Comparison of ENCODE assay signal across 9 mouse cellular contexts in the genomic region with DNA sequence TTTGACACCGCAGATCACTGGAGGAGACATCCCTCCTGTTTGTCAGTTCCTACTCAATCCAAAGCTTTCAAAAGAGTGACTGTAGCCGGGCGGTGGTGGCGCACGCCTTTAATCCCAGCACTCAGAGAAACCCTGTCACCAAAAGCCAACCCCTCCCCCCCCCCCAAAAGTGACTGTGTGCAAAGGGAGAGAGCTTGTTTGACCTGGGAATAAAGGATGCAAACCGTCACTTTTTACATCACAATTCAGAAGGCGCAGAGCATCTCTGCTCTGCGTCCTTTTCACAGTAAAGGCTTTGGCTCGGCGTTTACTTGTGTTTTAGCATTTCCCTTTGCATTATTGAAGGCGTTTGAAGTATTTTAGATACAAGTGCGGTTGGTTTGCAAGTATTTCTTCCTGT. TPM values are rescaled to one million over a fixed set of nuclear protein-coding genes. Genes with fewer than 3 reads are reported as not detected.
DNase-seq lines count a peak whose midpoint lies in the region; ATAC-seq lines count a peak whose summit lies in the region.
"Had no signal": no experiment of that assay in that cellular context is flagged by ENCODE, and none has a peak within 500 bp of the region (broad histone marks: within the 10 kb centered on the region; RNA-seq: fewer than 3 reads in every experiment).

No protein-coding gene starts in this region.

- peaks cover 24% of the 10 kb centered on the region for H3K4me1 ChIP-seq in heart, embryonic 15.5 days (replicated peaks)
- peaks cover 11% of the 10 kb centered on the region for H3K4me1 ChIP-seq in hindbrain, embryonic 16.5 days (ENCODE audit: control insufficient read depth, insufficient read depth, low read depth, low read length)
- H3K4me1 ChIP-seq in midbrain, embryonic 16.5 days (ENCODE audit: control insufficient read depth, insufficient read depth, low read length): peaks cover 4% of the 10 kb centered on the region

- peak overlapping the region; percentile 39; the same call in 1 of the 2 replicates for H3K9ac ChIP-seq in heart, embryonic 15.5 days
- H3K9ac ChIP-seq in hindbrain, embryonic 16.5 days (ENCODE audit: low read depth, low read length): peak overlapping the region; percentile 52; the same call in 1 of the 2 replicates
- peak overlapping the region; percentile 50; the same call in 1 of the 2 replicates for H3K9ac ChIP-seq in midbrain, embryonic 16.5 days (ENCODE audit: low read depth, low read length)

- H3K27me3 ChIP-seq in heart, embryonic 15.5 days: no peaks in the 10 kb centered on the region
- peaks cover 4% of the 10 kb centered on the region for H3K27me3 ChIP-seq in hindbrain, embryonic 16.5 days (replicated peaks; ENCODE audit: control insufficient read depth, insufficient read depth, low read length)
- H3K27me3 ChIP-seq in midbrain, embryonic 16.5 days (ENCODE audit: control insufficient read depth, insufficient read depth, low read depth, low read length): peaks cover 6% of the 10 kb centered on the region; the same call in 1 of the 2 replicates

- H3K27ac ChIP-seq in heart, embryonic 15.5 days: 0 out of 2 replicates have a peak overlapping the region, but pooled peaks have one; percentile 51
- H3K27ac ChIP-seq in hindbrain, embryonic 16.5 days (ENCODE audit: low read depth, low read length): no peak overlapping the region
- H3K27ac ChIP-seq in midbrain, embryonic 16.5 days (ENCODE audit: low read length): no peak overlapping the region

- no peaks in the 10 kb centered on the region for H3K36me3 ChIP-seq in heart, embryonic 15.5 days
- H3K36me3 ChIP-seq in hindbrain, embryonic 16.5 days (ENCODE audit: control insufficient read depth, insufficient read depth, low read length): no peaks in the 10 kb centered on the region
- no peaks in the 10 kb centered on the region for H3K36me3 ChIP-seq in midbrain, embryonic 16.5 days (ENCODE audit: control insufficient read depth, insufficient read depth, low read length)

- peak overlapping the region; percentile 45 for H3K4me3 ChIP-seq in heart, embryonic 15.5 days
- H3K4me3 ChIP-seq in hindbrain, embryonic 16.5 days (ENCODE audit: low read length): peak overlapping the region; percentile 37
- H3K4me3 ChIP-seq in midbrain, embryonic 16.5 days (ENCODE audit: low read depth, low read length): peak overlapping the region; percentile 28

- no peak for ATAC-seq in heart, embryonic 15.5 days (replicated peaks; ENCODE audit: insufficient number of reproducible peaks, insufficient read depth, low FRiP score, low read depth)
- ATAC-seq in hindbrain, embryonic 16.5 days: no peak
- no peak for ATAC-seq in midbrain, embryonic 16.5 days
- no peak for ATAC-seq in inflammation-experienced regulatory T-cells, adult 6 months

- 17% methylated on average over 12 of the region's 12 CpGs for WGBS in heart, embryonic 15.5 days
- WGBS in hindbrain, embryonic 16.5 days: 8% methylated on average over 12 of the region's 12 CpGs
- 2% methylated on average over 12 of the region's 12 CpGs for WGBS in midbrain, embryonic 16.5 days

- H3K9me3 ChIP-seq in heart, embryonic 15.5 days (replicated peaks): no peaks in the 10 kb centered on the region
- no peaks in the 10 kb centered on the region for H3K9me3 ChIP-seq in hindbrain, embryonic 16.5 days (ENCODE audit: control insufficient read depth, low read length)
- H3K9me3 ChIP-seq in midbrain, embryonic 16.5 days (replicated peaks; ENCODE audit: control insufficient read depth, low read length, poor library complexity, severe bottlenecking): no peaks in the 10 kb centered on the region

- DNase-seq in heart, postnatal 4 days: no peak
- DNase-seq in ZHBTc4 (ENCODE audit: low read depth, low spot score): peak; percentile 97
- DNase-seq in left cerebral cortex, adult 18-20 months (ENCODE audit: low spot score in 2 of 2): no peak
- DNase-seq in cerebellum, adult 18-20 months: no peak

- peak overlapping the region; percentile 77 for H3K4me2 ChIP-seq in heart, embryonic 15.5 days
- H3K4me2 ChIP-seq in hindbrain, embryonic 16.5 days (ENCODE audit: low read length): peak overlapping the region; percentile 61
- H3K4me2 ChIP-seq in midbrain, embryonic 16.5 days (ENCODE audit: low read length): peak overlapping the region; percentile 61

RNA-seq across cellular contexts. Expression of a gene that starts 7.6 kb away (rescaled TPM):
- polyA plus RNA-seq in heart, embryonic 15.5 days (2015; fragmentation: Nextera tagmentation; extraction: Ambion mirVana): 155 and 160 TPM in 2 replicates
- 100 to 1,000 TPM; 206 to 231 TPM for total RNA-seq in heart, postnatal 4 days (2021)
- 334 and 357 TPM in 2 replicates for polyA plus RNA-seq in hindbrain, embryonic 16.5 days (2015; fragmentation: Nextera tagmentation; extraction: Ambion mirVana)
- polyA plus RNA-seq in midbrain, embryonic 16.5 days (2015; fragmentation: Nextera tagmentation; extraction: Ambion mirVana): 364 and 366 TPM in 2 replicates
- total RNA-seq in left cerebral cortex, adult 18-20 months (2021): 100 to 1,000 TPM; 894 to 957 TPM
- polyA plus RNA-seq in inflammation-experienced regulatory T-cells, adult 6 months (2017; shearing (Covaris generic)): 100 to 1,000 TPM; 438 to 692 (median 649) TPM

RNA-seq across cellular contexts. Expression of a gene that starts 27.9 kb away (rescaled TPM):
- polyA plus RNA-seq in heart, embryonic 15.5 days (2015; fragmentation: Nextera tagmentation; extraction: Ambion mirVana): 71.6 and 74.4 TPM in 2 replicates
- 10 to 100 TPM; 34.9 to 37.4 TPM for total RNA-seq in heart, postnatal 4 days (2021)
- polyA plus RNA-seq in hindbrain, embryonic 16.5 days (2015; fragmentation: Nextera tagmentation; extraction: Ambion mirVana): 38.5 and 39.1 TPM in 2 replicates
- polyA plus RNA-seq in midbrain, embryonic 16.5 days (2015; fragmentation: Nextera tagmentation; extraction: Ambion mirVana): 36.0 and 37.1 TPM in 2 replicates
- 1 to 10 TPM; 5.0 to 6.5 TPM for total RNA-seq in left cerebral cortex, adult 18-20 months (2021)
- 100 to 1,000 TPM in 1 of 3 experiments, 10 to 100 TPM in 2; 34.3 to 110 (median 50.4) TPM for polyA plus RNA-seq in inflammation-experienced regulatory T-cells, adult 6 months (2017; shearing (Covaris generic))

RNA-seq across cellular contexts. Expression of a gene that starts 42.0 kb away (rescaled TPM):
- polyA plus RNA-seq in heart, embryonic 15.5 days (2015; fragmentation: Nextera tagmentation; extraction: Ambion mirVana): 0.54 and 4.3 TPM in 2 replicates
- under 1 TPM; 0.18 to 0.45 TPM for total RNA-seq in heart, postnatal 4 days (2021)
- polyA plus RNA-seq in hindbrain, embryonic 16.5 days (2015; fragmentation: Nextera tagmentation; extraction: Ambion mirVana): 0.10 TPM in 1 of 2 replicates, not detected in the other
- polyA plus RNA-seq in midbrain, embryonic 16.5 days (2015; fragmentation: Nextera tagmentation; extraction: Ambion mirVana): not detected in 2 replicates
- total RNA-seq in left cerebral cortex, adult 18-20 months (2021): not detected
- not detected for polyA plus RNA-seq in inflammation-experienced regulatory T-cells, adult 6 months (2017; shearing (Covaris generic))
- total RNA-seq: layer of hippocampus, adult 8-10 months had no signal

RNA-seq across cellular contexts. Expression of a gene that starts 46.7 kb away (rescaled TPM):
- polyA plus RNA-seq in heart, embryonic 15.5 days (2015; fragmentation: Nextera tagmentation; extraction: Ambion mirVana): 0.10 TPM in 1 of 2 replicates, not detected in the other
- 1 to 10 TPM; 4.9 to 6.2 TPM for total RNA-seq in heart, postnatal 4 days (2021)
- 0.32 TPM in 1 of 2 replicates, not detected in the other for polyA plus RNA-seq in hindbrain, embryonic 16.5 days (2015; fragmentation: Nextera tagmentation; extraction: Ambion mirVana)
- not detected in 2 replicates for polyA plus RNA-seq in midbrain, embryonic 16.5 days (2015; fragmentation: Nextera tagmentation; extraction: Ambion mirVana)
- not detected for total RNA-seq in left cerebral cortex, adult 18-20 months (2021)
- under 1 TPM in 2 of 3 experiments, not detected in 1; 0.46 to 0.95 TPM for polyA plus RNA-seq in inflammation-experienced regulatory T-cells, adult 6 months (2017; shearing (Covaris generic))
- total RNA-seq: layer of hippocampus, adult 8-10 months had no signal
